Mouse (Mus musculus): ENCODE results near the gene Ptpn6.

DNA sequence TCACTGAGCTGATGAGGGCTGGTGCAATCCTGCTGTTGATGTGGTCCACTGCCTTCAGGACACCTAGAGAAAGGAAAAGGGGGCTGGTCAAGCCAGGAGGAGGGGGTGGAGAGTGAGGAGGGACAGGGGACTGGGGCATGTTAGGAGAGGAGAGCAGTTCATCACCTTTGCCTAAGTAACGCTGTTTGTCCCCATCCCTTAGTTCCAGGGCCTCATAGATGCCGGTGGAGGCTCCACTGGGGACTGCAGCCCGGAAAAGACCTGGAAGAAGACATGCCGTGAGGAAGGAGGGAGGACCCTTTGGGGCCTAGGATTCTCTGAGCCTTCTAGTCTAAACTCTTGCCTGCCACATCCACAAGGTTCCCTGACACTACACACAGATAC is 29.0 kb upstream of the Ptpn6 start:
- TF ChIP-seq CTCF (conservative IDR thresholded peaks at IDR 0.05; ENCODE audit: insufficient read depth, insufficient read length, low read depth, low read length) (no peak), POLR2A (IDR thresholded peaks at IDR 0.05; ENCODE audit: low read depth, low read length) (no peak)

Measured in kidney, adult 2 months (tissue).